9 mouse cellular contexts compared by ENCODE assay signal in genomic region chrX:13345126-13345525, GRCm38 (mm10).
DNase-seq lines count a peak whose midpoint lies in the region; ATAC-seq and TF ChIP-seq lines count a peak whose summit lies in the region.
"Had no signal": no experiment of that assay in that cellular context is flagged by ENCODE, and none has a peak within 500 bp of the region (broad histone marks: within the 10 kb centered on the region; RNA-seq: fewer than 3 reads in every experiment).

No protein-coding gene starts in this region.

- no peaks in the 10 kb centered on the region for H3K36me3 ChIP-seq in E14TG2a.4 (ENCODE audit: insufficient read depth, low read length)
- H3K36me3 ChIP-seq in forebrain, embryonic 13.5 days (ENCODE audit: poor library complexity, severe bottlenecking): no peaks in the 10 kb centered on the region

- peak overlapping the region; percentile 59 for H3K4me2 ChIP-seq in forebrain, embryonic 13.5 days

- ATAC-seq in forebrain, embryonic 13.5 days: no peak
- ATAC-seq in megakaryocyte progenitor cell, adult 5-6 weeks (replicated peaks; ENCODE audit: poor library complexity): no peak

- peak; percentile 34 for DNase-seq in embryo, embryonic 11.5 days (ENCODE audit: low read depth, low spot score)
- DNase-seq in embryo, embryonic 11 days: no peak
- DNase-seq in mesoderm, embryonic 11.5 days (ENCODE audit: low read depth, low spot score): peak; percentile 59
- no peak for DNase-seq in urinary bladder, postnatal 10 days (ENCODE audit: low spot score)
- no peak for DNase-seq in adrenal gland, postnatal 4 days (ENCODE audit: low spot score in 2 of 2)

- WGBS in forebrain, embryonic 13.5 days: 12% methylated on average over 5 of the region's 5 CpGs

- peaks cover 29% of the 10 kb centered on the region for H3K4me1 ChIP-seq in E14TG2a.4 (replicated peaks; ENCODE audit: low read depth, low read length)
- peaks cover 17% of the 10 kb centered on the region for H3K4me1 ChIP-seq in forebrain, embryonic 13.5 days

- no peak for TF ChIP-seq CTCF in E14TG2a.4 (conservative IDR thresholded peaks at IDR 0.05; ENCODE audit: low read length)

- peak overlapping the region; percentile 53 for H3K9ac ChIP-seq in forebrain, embryonic 13.5 days

- peak overlapping the region; percentile 92 for H3K27ac ChIP-seq in forebrain, embryonic 13.5 days

- no peaks in the 10 kb centered on the region for H3K9me3 ChIP-seq in E14TG2a.4 (ENCODE audit: low read length)
- no peaks in the 10 kb centered on the region for H3K9me3 ChIP-seq in forebrain, embryonic 13.5 days (replicated peaks)

- peak overlapping the region; percentile 73 for H3K4me3 ChIP-seq in E14TG2a.4 (replicated peaks; ENCODE audit: low read length)
- H3K4me3 ChIP-seq in forebrain, embryonic 13.5 days: no peak overlapping the region
- H3K4me3 ChIP-seq: erythroblast, embryonic 14.5 days had no signal

- no peaks in the 10 kb centered on the region for H3K27me3 ChIP-seq in E14TG2a.4 (ENCODE audit: insufficient read depth, low read length)
- H3K27me3 ChIP-seq in forebrain, embryonic 13.5 days: peaks cover 6% of the 10 kb centered on the region; the same call in 1 of the 2 replicates

Comparison
In these comparisons a context has a peak if more than half of its experiments do, and no peak if none do; other contexts are left out.
1. DNase-seq: peak in embryo, embryonic 11.5 days (single experiment) and mesoderm, embryonic 11.5 days (single experiment); none in embryo, embryonic 11 days (single experiment), urinary bladder, postnatal 10 days (single experiment) and adrenal gland, postnatal 4 days (0 of 2).